Mouse (Mus musculus) heart, embryonic 11.5 days (tissue): ENCODE results near the gene Csf2rb2. TPM values are rescaled to one million over a fixed set of nuclear protein-coding genes. Genes with fewer than 3 reads are reported as not detected.

ENCODE experiments used
- ATAC-seq: fragments of 200-750 bp; cut with Nextera tagmentation; replicated peaks from 2 replicates; pipeline ENCODE4 v1.8.0; 2017; ENCODE audit warnings: moderate library complexity; ENCODE audit not compliant: insufficient number of reproducible peaks, low FRiP score, low TSS enrichment
- H3K27ac ChIP-seq: fragments of 300-500 bp; sonication (generic); 2 replicates; pipeline ENCODE4 v1.5.1; 2014; ENCODE audit warnings: mild to moderate bottlenecking, low read depth, low read length
- H3K27me3 ChIP-seq: fragments of 300-500 bp; sonication (generic); 2 replicates; pipeline ENCODE4 v1.6.1; 2014; ENCODE audit warnings: mild to moderate bottlenecking, low read length, mixed read lengths; ENCODE audit not compliant: control insufficient read depth, insufficient read depth
- H3K36me3 ChIP-seq: fragments of 300-500 bp; sonication (generic); 2 replicates; pipeline ENCODE4 v1.6.1; 2014; ENCODE audit warnings: mild to moderate bottlenecking, low read length, moderate library complexity, mixed read lengths; ENCODE audit not compliant: control insufficient read depth, insufficient read depth
- H3K4me1 ChIP-seq: fragments of 300-500 bp; sonication (generic); 2 replicates; pipeline ENCODE4 v1.6.1; 2014; ENCODE audit warnings: low read length; ENCODE audit not compliant: control insufficient read depth, insufficient read depth
- H3K4me2 ChIP-seq: fragments of 300-500 bp; sonication (generic); 2 replicates; pipeline ENCODE4 v1.6.1; 2014; ENCODE audit warnings: mild to moderate bottlenecking, moderate library complexity
- H3K4me3 ChIP-seq: fragments of 300-500 bp; sonication (generic); 2 replicates; pipeline ENCODE4 v1.5.1; 2014; ENCODE audit warnings: low read depth, low read length
- H3K9ac ChIP-seq: fragments of 300-500 bp; sonication (generic); 2 replicates; pipeline ENCODE4 v1.6.1; 2014; ENCODE audit warnings: mild to moderate bottlenecking, low read depth, low read length, moderate library complexity
- H3K9me3 ChIP-seq: fragments of 300-500 bp; sonication (generic); replicated peaks from 2 replicates; pipeline ENCODE4 v1.6.1; 2016; ENCODE audit warnings: low read length; ENCODE audit not compliant: control insufficient read depth
- WGBS: fragments of 180-500 bp; shearing (Covaris S2); extraction: QIAGEN DNeasy Blood & Tissue Kit; methylation state at CpG from one replicate; pipeline ENCODE4 v1.1.7; 2014; ENCODE audit not compliant: insufficient replicate concordance; 5-methylcytosine and 5-hydroxymethylcytosine counted together
- microRNA-seq: library from miRNA; unstranded; fragments of <30 nt; microRNA quantifications from one replicate; pipeline ENCODE4, GENCODE M21; 2016; ENCODE audit warnings: borderline number of aligned reads
- polyA plus RNA-seq: library from polyadenylated mRNA; unstranded; fragments of >200 nt; fragmentation: Nextera tagmentation; extraction: Ambion mirVana; gene quantifications from 2 replicates; pipeline ENCODE4 v1.2.1, GENCODE M21; 2014

Gene Csf2rb2
- polyA plus RNA-seq, 1 experiment from 2014 or later: 0.80 TPM

- WGBS: 58% methylated on average over 11 of the region's 11 CpGs
Measured at GRCm38 (mm10) chr15:78241335-78241734, 64.2 kb downstream of the Csf2rb2 start.

GRCm38 (mm10) chr15:78239956-78240617 is 65.4 kb downstream of the Csf2rb2 start:
- Histone ChIP-seq H3K9me3 (no peaks in the 10 kb centered on the region), H3K27ac (no peak overlapping the region), H3K4me3 (no peak overlapping the region), H3K36me3 (no peaks in the 10 kb centered on the region), H3K4me1 (no peaks in the 10 kb centered on the region), H3K4me2 (no peak overlapping the region), H3K9ac (no peak overlapping the region), H3K27me3 (no peaks in the 10 kb centered on the region; the same call in 1 of the 2 replicates)
- ATAC-seq: no peak
- WGBS: 57% methylated on average over 14 of the region's 14 CpGs

More at GRCm38 (mm10) chr15:78241335-78241734, 64.2 kb downstream of the Csf2rb2 start:
- no peak for ATAC-seq
- H3K9me3 ChIP-seq: no peaks in the 10 kb centered on the region
- H3K4me2 ChIP-seq: no peak overlapping the region
- H3K27me3 ChIP-seq: no peaks in the 10 kb centered on the region; the same call in 1 of the 2 replicates
- H3K9ac ChIP-seq: no peak overlapping the region
- no peaks in the 10 kb centered on the region for H3K4me1 ChIP-seq
- H3K36me3 ChIP-seq: no peaks in the 10 kb centered on the region
- H3K27ac ChIP-seq: no peak overlapping the region
- H3K4me3 ChIP-seq: no peak overlapping the region

GRCm38 (mm10) chr15:78239453-78239852 is 66.1 kb downstream of the Csf2rb2 start:
- no peaks in the 10 kb centered on the region for H3K9me3 ChIP-seq
- no peak overlapping the region for H3K4me3 ChIP-seq
- H3K9ac ChIP-seq: no peak overlapping the region
- 22% methylated on average over 10 of the region's 10 CpGs for WGBS
- H3K4me2 ChIP-seq: no peak overlapping the region
- no peak overlapping the region for H3K27ac ChIP-seq
- no peaks in the 10 kb centered on the region; the same call in 1 of the 2 replicates for H3K27me3 ChIP-seq
- H3K36me3 ChIP-seq: no peaks in the 10 kb centered on the region
- H3K4me1 ChIP-seq: no peaks in the 10 kb centered on the region
- ATAC-seq: no peak

GRCm38 (mm10) chr15:78234823-78235509 is 70.6 kb downstream of the Csf2rb2 start:
- no peaks in the 10 kb centered on the region for H3K4me1 ChIP-seq
- H3K4me2 ChIP-seq: no peak overlapping the region
- WGBS: 61% methylated on average over 5 of the region's 5 CpGs
- H3K9me3 ChIP-seq: no peaks in the 10 kb centered on the region
- H3K9ac ChIP-seq: no peak overlapping the region
- H3K36me3 ChIP-seq: no peaks in the 10 kb centered on the region
- no peak overlapping the region for H3K4me3 ChIP-seq
- H3K27me3 ChIP-seq: no peaks in the 10 kb centered on the region; the same call in 1 of the 2 replicates
- no peak for ATAC-seq
- no peak overlapping the region for H3K27ac ChIP-seq

Small RNA genes within 50 kb of the gene (microRNA-seq; reads per million reads assigned to microRNA genes)
- gene Mir7676-1 (not detected), gene Mir7676-2 (not detected)

Other genes starting within 250 kb of the Csf2rb2 start
- 0.06 and 0.10 TPM in 2 replicates for gene Cacng2, start 185.7 kb downstream of the Csf2rb2 start, polyA plus RNA-seq
- 42.1 and 48.2 TPM in 2 replicates for gene Ift27, start 131.6 kb downstream of the Csf2rb2 start, polyA plus RNA-seq
- gene Pvalb, start 99.3 kb downstream of the Csf2rb2 start, polyA plus RNA-seq: 0.31 and 0.50 TPM in 2 replicates
- 17.6 and 27.3 TPM in 2 replicates for gene Ncf4, start 60.9 kb downstream of the Csf2rb2 start, polyA plus RNA-seq
- 6.5 and 6.6 TPM in 2 replicates for gene Csf2rb, start 20.0 kb upstream of the Csf2rb2 start, polyA plus RNA-seq
- gene Tex33, start 90.2 kb upstream of the Csf2rb2 start, polyA plus RNA-seq: not detected in 2 replicates
- gene Tst, start 100.2 kb upstream of the Csf2rb2 start, polyA plus RNA-seq: 9.6 and 13.5 TPM in 2 replicates
- 1.1 and 1.6 TPM in 2 replicates for gene Mpst, start 100.7 kb upstream of the Csf2rb2 start, polyA plus RNA-seq
- gene Kctd17, start 122.8 kb upstream of the Csf2rb2 start, polyA plus RNA-seq: 16.8 and 21.3 TPM in 2 replicates
- 0.64 TPM in 1 of 2 replicates, not detected in the other for gene Tmprss6, start 162.9 kb upstream of the Csf2rb2 start, polyA plus RNA-seq
- not detected in 2 replicates for gene Il2rb, start 189.6 kb upstream of the Csf2rb2 start, polyA plus RNA-seq
- 36.3 and 37.0 TPM in 2 replicates for gene C1qtnf6, start 225.7 kb upstream of the Csf2rb2 start, polyA plus RNA-seq
- 0.04 and 0.38 TPM in 2 replicates for gene Sstr3, start 239.0 kb upstream of the Csf2rb2 start, polyA plus RNA-seq